Mouse (Mus musculus): ENCODE data around the gene Bloc1s4.

Bloc1s4 gene

GRCm38 (mm10) chr5:36720219-36720618 lies 28.2 kb downstream of the Bloc1s4 start:
- in situ Hi-C loops (cut with MboI, MseI), result no loop called here

- in situ Hi-C loops (cut with MboI, MseI), result no loop called here
Observed at GRCm38 (mm10) chr5:36719601-36720000, 28.8 kb downstream of the Bloc1s4 start.

GRCm38 (mm10) chr5:36719135-36719534 lies 29.3 kb downstream of the Bloc1s4 start:
- in situ Hi-C loops (cut with MboI, MseI), result no loop called here

GRCm38 (mm10) chr5:36717889-36718288 lies 30.6 kb downstream of the Bloc1s4 start:
- in situ Hi-C loops (cut with MboI, MseI), result no loop called here

- in situ Hi-C loops (cut with MboI, MseI), result no loop called here
Observed at GRCm38 (mm10) chr5:36716816-36717215, 31.6 kb downstream of the Bloc1s4 start.

DNA sequence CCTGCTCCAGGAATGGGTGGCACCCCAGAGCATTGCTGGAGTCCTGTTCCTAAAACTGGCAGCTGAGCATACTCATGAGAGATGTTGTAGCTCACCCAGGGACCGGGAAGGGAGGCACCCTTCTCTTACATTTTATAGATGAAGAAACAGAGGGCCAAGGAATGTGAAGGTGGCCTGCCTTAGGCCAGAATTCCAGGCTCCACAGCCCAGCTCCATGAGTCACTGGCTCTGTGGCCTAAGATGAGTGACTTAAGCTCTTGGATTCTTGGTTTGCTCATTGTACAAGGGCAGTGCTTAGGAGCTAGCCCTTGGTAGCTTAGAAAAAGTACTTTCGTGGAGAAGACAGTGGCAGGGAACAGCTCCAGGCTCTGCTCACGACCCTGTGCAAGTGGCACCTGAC lies 33.6 kb downstream of the Bloc1s4 start:
- in situ Hi-C loops (cut with MboI, MseI), result no loop called here

DNA sequence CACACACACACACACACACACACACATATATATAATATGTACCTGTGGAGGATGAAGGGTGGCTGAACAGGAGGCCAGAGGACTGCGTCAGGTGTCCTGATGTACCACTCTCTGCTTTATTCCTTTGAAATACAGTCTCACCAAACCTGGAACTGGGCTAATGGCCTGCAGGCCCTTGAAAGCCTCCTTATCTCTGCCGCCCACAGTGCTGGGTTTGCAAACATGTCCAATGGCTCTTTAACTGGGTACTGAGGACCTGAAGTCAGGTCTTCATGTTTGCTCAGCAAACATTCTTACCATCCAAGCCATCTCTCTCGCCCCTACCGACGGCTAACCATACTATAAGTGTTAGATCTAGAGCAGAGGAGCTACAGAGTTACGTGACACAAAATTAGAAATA lies 34.8 kb downstream of the Bloc1s4 start:
- in situ Hi-C loops (cut with MboI, MseI), result no loop called here

DNA sequence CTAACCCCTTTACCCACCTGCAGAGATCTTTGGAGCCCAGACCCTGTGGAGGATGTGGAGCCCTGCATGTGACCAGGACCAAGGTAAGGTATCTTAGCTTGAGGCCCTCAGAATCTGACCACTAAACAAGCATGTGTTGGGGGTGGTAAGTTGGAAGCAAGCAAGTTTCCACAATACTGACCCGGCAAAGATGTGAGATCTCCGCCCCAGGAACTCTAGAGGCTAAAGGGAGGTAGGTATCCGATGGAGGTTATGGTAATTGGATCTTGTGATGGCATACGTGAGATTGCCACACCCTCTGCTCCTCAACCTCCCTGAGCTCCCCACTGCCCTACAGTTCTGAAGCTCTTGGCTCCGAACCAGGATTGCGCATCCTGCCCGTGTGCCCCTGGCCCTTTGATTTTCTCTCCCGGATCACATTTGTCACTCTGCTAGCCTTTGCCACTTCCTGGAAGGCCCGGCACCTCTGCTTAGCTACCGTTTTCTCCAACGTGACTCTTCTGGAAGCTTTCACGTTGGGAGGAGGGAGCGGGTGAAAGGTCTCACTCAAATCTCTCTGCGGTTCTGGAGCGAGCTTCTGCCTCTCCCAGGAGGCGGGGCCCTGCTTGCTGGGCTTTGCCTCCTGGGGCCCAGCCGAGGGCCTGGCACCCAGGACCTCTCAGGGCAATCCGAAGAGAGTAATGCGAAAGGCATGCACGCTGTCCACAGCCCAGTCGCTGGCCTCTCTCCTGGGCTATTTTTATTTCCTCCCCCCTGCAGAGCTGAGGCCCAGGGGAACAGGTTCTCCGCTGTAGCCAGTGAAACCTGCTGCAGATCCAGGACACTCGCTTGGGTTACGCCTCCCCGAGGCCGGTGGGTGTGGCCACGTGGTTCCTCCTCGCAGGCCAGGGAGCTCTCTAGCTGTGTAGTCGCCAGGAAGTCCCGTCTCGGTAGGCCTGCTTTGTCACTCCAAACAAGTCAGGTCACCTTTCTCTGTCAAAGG lies 35.6 kb downstream of the Bloc1s4 start:
- in situ Hi-C loops (cut with MboI, MseI), result no loop called here

DNA sequence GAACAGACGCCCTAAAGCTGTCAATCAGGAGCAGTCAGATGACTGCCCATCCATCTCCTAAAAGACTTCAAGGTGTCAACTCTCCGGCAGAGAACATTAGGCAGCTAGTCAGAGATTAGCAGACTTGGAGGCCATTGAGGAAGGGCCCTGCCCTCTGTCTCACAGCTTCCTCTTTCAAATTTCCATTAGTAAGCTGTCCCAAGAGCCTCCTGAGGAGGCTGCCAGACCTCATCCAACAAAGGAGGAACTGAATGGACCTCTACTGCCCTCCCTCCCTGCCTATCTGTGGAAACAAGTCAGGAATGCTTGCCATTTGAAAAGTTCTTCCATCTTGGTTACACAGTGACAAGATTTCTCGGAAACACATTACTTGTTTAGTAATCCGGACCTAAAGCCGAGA lies 36.6 kb downstream of the Bloc1s4 start:
- in situ Hi-C loops (cut with MboI, MseI), result no loop called here

DNA sequence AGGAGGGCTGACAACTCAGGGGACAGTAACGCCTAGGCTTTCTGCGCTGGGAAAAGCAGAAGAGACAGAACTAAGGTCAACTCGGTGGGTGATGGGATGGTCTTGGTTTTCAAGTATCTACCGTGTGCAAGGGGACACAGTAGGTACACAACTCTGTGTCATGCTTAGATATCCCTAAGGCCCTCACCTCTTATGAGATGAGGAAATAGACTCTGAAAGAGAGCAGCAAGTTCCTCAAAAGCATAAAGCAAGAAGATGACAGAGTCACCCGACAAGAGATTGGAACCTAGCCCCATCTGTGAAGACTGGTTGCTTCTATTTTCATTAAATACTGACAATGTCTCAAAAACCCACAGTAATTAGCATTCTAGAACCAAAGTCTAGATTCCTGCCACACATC lies 42.7 kb downstream of the Bloc1s4 start:
- in situ Hi-C loops (cut with MboI, MseI), result no loop called here

DNA sequence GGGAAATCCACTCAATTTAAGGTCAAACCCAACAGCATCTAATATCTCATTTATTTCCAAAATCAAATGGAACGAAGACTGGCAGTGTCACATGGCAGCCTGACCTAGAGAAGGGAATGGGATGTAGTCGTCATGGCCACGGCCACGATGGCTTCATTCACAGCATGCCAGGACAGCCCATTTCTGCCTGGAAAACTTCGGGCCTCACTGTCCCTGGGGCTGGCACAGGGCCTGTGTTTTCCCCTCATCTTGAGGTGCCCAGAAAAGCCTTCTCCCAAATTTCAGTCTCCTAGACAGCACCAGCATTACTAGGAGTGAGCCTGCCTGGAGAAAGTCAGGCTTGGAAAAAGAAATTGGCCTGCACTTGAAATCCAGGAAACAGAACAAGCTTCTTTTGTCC lies 43.1 kb downstream of the Bloc1s4 start:
- in situ Hi-C loops (cut with MboI, MseI), result no loop called here

GRCm38 (mm10) chr5:36704684-36705083 lies 43.8 kb downstream of the Bloc1s4 start:
- in situ Hi-C loops (cut with MboI, MseI), result no loop called here

DNA sequence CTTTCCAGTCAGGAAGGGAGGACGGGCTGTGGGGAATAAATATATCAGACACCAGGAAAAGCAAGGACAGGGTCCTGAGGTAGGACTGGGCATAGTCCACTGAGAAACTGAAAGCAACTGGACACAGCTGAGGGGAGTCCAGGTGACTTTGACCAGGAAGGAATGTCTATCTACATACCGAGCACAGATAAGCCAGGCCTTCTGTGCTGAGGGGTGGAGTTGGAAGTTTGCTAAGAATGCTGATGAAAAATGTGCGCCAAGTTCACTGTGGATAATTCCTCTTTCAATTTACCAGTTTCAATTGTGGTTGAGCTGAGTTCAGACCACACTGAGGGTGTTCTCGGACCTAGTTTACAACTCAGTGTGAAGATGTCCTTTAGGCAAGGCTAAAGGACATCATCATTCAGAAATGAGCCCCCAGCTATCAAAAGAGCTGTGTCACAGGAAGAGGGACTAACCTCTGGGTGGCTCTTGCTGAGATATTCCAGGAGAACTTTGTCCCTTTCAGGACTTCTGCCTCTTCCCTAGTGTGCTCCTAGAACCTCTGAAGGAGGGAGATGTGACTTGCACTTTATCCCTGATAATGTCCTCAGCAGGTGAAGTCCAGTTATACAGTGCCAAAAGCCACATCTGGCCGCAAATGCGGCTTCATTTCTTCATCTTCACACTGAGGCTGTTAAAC lies 47.4 kb downstream of the Bloc1s4 start:
- in situ Hi-C loops (cut with MboI, MseI), result no loop called here

GRCm38 (mm10) chr5:36698689-36699088 lies 49.8 kb downstream of the Bloc1s4 start:
- in situ Hi-C loops (cut with MboI, MseI), result loop anchor here (5.0 kb wide), 1 partner anchor 44 kb away; no protein-coding TSS in a partner anchor

GRCm38 (mm10) chr5:36698067-36698670 lies 50.3 kb downstream of the Bloc1s4 start:
- in situ Hi-C loops (cut with MboI, MseI), result loop anchor here (5.0 kb wide), 1 partner anchor 44 kb away; no protein-coding TSS in a partner anchor
